Mouse (Mus musculus) heart, embryonic 11.5 days (tissue): Measurements from ENCODE around the gene Rnf217. TPM values are rescaled to one million over a fixed set of nuclear protein-coding genes. Genes with fewer than 3 reads are reported as not detected.

ENCODE experiments used
- ATAC-seq: fragments of 200-750 bp; cut with Nextera tagmentation; replicated peaks from 2 replicates; pipeline ENCODE4 v1.8.0; 2017; ENCODE audit warnings: moderate library complexity; ENCODE audit not compliant: insufficient number of reproducible peaks, low FRiP score, low TSS enrichment
- H3K27ac ChIP-seq: fragments of 300-500 bp; sonication (generic); 2 replicates; pipeline ENCODE4 v1.5.1; 2014; ENCODE audit warnings: mild to moderate bottlenecking, low read depth, low read length
- H3K27me3 ChIP-seq: fragments of 300-500 bp; sonication (generic); 2 replicates; pipeline ENCODE4 v1.6.1; 2014; ENCODE audit warnings: mild to moderate bottlenecking, low read length, mixed read lengths; ENCODE audit not compliant: control insufficient read depth, insufficient read depth
- H3K36me3 ChIP-seq: fragments of 300-500 bp; sonication (generic); 2 replicates; pipeline ENCODE4 v1.6.1; 2014; ENCODE audit warnings: mild to moderate bottlenecking, low read length, moderate library complexity, mixed read lengths; ENCODE audit not compliant: control insufficient read depth, insufficient read depth
- H3K4me1 ChIP-seq: fragments of 300-500 bp; sonication (generic); 2 replicates; pipeline ENCODE4 v1.6.1; 2014; ENCODE audit warnings: low read length; ENCODE audit not compliant: control insufficient read depth, insufficient read depth
- H3K4me2 ChIP-seq: fragments of 300-500 bp; sonication (generic); 2 replicates; pipeline ENCODE4 v1.6.1; 2014; ENCODE audit warnings: mild to moderate bottlenecking, moderate library complexity
- H3K4me3 ChIP-seq: fragments of 300-500 bp; sonication (generic); 2 replicates; pipeline ENCODE4 v1.5.1; 2014; ENCODE audit warnings: low read depth, low read length
- H3K9ac ChIP-seq: fragments of 300-500 bp; sonication (generic); 2 replicates; pipeline ENCODE4 v1.6.1; 2014; ENCODE audit warnings: mild to moderate bottlenecking, low read depth, low read length, moderate library complexity
- H3K9me3 ChIP-seq: fragments of 300-500 bp; sonication (generic); replicated peaks from 2 replicates; pipeline ENCODE4 v1.6.1; 2016; ENCODE audit warnings: low read length; ENCODE audit not compliant: control insufficient read depth
- WGBS: fragments of 180-500 bp; shearing (Covaris S2); extraction: QIAGEN DNeasy Blood & Tissue Kit; methylation state at CpG from one replicate; pipeline ENCODE4 v1.1.7; 2014; ENCODE audit not compliant: insufficient replicate concordance; 5-methylcytosine and 5-hydroxymethylcytosine counted together
- polyA plus RNA-seq: library from polyadenylated mRNA; unstranded; fragments of >200 nt; fragmentation: Nextera tagmentation; extraction: Ambion mirVana; gene quantifications from 2 replicates; pipeline ENCODE4 v1.2.1, GENCODE M21; 2014

Rnf217 gene
- polyA plus RNA-seq, 1 experiment from 2014 or later, result 1.6 TPM

DNA sequence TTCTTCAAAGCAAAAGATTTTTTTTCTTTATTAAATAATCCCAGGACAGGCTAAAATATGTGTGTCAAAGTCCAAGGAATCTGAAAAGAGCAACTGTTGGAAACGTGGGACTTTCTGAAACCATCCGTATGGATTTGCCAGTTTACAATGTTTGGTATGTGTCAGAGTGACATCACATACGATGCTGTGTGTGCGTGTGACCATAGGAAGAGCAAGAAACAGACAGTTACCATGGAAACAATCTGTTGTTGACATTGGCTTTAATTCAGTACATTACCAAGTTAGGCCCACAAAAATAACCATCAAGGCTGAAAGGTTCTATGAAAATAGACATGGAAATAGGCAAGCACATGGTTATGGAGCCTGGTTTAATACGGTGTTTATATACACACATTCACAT is 107.3 kb downstream of the Rnf217 start:
- H3K4me3 ChIP-seq, result no peak overlapping the region
- H3K9me3 ChIP-seq, result no peaks in the 10 kb centered on the region
- H3K27ac ChIP-seq, result no peak overlapping the region
- no peaks in the 10 kb centered on the region for H3K36me3 ChIP-seq
- H3K9ac ChIP-seq, result no peak overlapping the region
- ATAC-seq, result no peak
- no peak overlapping the region for H3K4me2 ChIP-seq
- WGBS, result 64% methylated on average over 5 of the region's 5 CpGs
- no peaks in the 10 kb centered on the region for H3K27me3 ChIP-seq
- no peaks in the 10 kb centered on the region for H3K4me1 ChIP-seq

- H3K4me2 ChIP-seq, result no peak overlapping the region
- H3K36me3 ChIP-seq, result no peaks in the 10 kb centered on the region
- no peak overlapping the region for H3K9ac ChIP-seq
- no peak overlapping the region for H3K27ac ChIP-seq
- H3K9me3 ChIP-seq, result no peaks in the 10 kb centered on the region
- H3K4me1 ChIP-seq, result no peaks in the 10 kb centered on the region
- no peak for ATAC-seq
- H3K4me3 ChIP-seq, result no peak overlapping the region
- WGBS, result 83% methylated on average over 2 of the region's 2 CpGs
- H3K27me3 ChIP-seq, result no peaks in the 10 kb centered on the region
Observed at GRCm38 (mm10) chr10:31496931-31497330, 112.1 kb downstream of the Rnf217 start.

DNA sequence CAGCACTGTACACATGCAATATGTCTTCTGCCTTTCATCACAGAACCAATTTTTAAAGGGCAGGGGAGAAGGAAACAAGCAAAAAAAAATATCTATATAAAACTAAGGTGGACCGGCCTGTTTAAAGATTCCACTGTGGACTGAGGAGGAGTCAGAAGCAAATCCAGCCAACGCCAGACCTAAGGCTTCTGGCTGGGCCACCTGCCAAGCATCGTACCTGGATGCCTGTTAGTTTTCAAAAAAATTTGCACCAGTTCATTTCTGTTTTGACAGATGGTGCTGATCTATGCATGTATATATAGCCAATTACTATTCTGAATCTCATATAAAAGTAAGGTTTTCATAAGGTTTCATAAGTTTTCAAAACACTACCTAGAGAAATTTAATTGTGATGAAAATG is 113.2 kb downstream of the Rnf217 start:
- H3K27me3 ChIP-seq, result no peaks in the 10 kb centered on the region
- no peak overlapping the region for H3K27ac ChIP-seq
- H3K9me3 ChIP-seq, result no peaks in the 10 kb centered on the region
- H3K4me2 ChIP-seq, result no peak overlapping the region
- WGBS, result 75% methylated on average over 3 of the region's 3 CpGs
- H3K4me1 ChIP-seq, result no peaks in the 10 kb centered on the region
- H3K4me3 ChIP-seq, result no peak overlapping the region
- no peak overlapping the region for H3K9ac ChIP-seq
- no peak for ATAC-seq
- H3K36me3 ChIP-seq, result no peaks in the 10 kb centered on the region

DNA sequence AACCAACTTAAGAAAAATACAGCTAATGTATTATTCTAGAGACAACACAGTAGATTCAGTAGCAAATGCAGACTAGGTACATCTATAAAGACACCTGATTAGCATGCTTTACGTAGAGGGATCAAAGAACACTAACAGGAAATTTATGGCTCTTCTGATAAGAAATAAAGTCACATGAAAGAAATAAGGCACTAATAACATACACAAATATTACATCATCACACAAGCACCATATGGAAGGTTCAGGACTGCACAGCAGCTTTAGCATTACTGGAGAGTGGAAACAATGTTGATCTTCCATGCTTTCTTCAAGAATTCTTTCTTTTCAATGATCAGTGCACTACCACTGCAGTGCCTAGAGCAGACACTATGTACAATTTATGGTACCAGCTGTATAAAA is 114.7 kb downstream of the Rnf217 start:
- 82% methylated on average over 1 of the region's 1 CpGs for WGBS
- Histone ChIP-seq H3K4me3 (no peak overlapping the region), H3K27ac (no peak overlapping the region), H3K27me3 (no peaks in the 10 kb centered on the region), H3K9me3 (peaks cover 4% of the 10 kb centered on the region; the same call in 1 of the 2 replicates), H3K4me2 (no peak overlapping the region), H3K36me3 (peaks cover 2% of the 10 kb centered on the region; the same call in 1 of the 2 replicates), H3K9ac (no peak overlapping the region), H3K4me1 (no peaks in the 10 kb centered on the region)
- no peak for ATAC-seq

- no peaks in the 10 kb centered on the region for H3K27me3 ChIP-seq
- H3K4me2 ChIP-seq, result no peak overlapping the region
- no peaks in the 10 kb centered on the region for H3K4me1 ChIP-seq
- ATAC-seq, result 0 out of 2 replicates have a peak, but pooled peaks have one; percentile 31
- H3K4me3 ChIP-seq, result no peak overlapping the region
- 49% methylated on average over 10 of the region's 10 CpGs for WGBS
- H3K36me3 ChIP-seq, result no peaks in the 10 kb centered on the region
- no peak overlapping the region for H3K27ac ChIP-seq
- H3K9ac ChIP-seq, result no peak overlapping the region
- H3K9me3 ChIP-seq, result no peaks in the 10 kb centered on the region
Observed at GRCm38 (mm10) chr10:31467043-31467898, 141.7 kb downstream of the Rnf217 start.

DNA sequence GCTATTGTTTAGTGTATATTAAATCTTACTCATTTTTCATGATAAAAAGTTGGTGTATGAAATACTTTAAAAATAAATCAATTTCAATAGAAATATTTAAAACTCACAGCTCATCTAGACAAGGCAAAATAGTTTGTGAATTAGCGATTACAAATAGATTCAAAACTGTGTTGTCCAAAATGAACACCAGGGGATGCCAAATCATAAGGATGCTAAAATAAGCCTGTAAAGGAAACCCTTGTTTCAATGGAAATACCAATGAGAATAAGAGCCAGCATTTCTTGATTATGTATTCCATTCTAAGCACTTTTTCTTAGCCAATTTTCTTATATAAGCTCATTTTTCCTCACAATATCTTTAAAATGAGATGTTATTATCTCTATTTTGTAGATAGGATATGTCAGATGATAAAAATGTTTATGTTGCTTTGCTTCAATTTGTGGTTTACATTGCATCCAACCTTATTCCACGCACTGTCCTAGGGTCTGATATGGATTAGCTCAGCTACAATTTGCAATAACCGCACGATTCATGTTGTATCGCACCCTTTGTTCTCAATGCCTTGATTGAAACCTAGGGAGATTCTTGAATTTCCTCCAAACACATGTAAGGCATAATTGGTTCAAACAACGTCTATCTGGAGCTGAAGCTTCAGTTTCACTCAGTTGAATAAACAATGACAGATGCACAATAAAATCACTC is 143.0 kb downstream of the Rnf217 start:
- no peak overlapping the region for H3K27ac ChIP-seq
- H3K4me2 ChIP-seq, result no peak overlapping the region
- no peak overlapping the region for H3K4me3 ChIP-seq
- H3K9me3 ChIP-seq, result no peaks in the 10 kb centered on the region
- no peaks in the 10 kb centered on the region for H3K4me1 ChIP-seq
- H3K9ac ChIP-seq, result no peak overlapping the region
- no peaks in the 10 kb centered on the region for H3K36me3 ChIP-seq
- no peaks in the 10 kb centered on the region for H3K27me3 ChIP-seq
- ATAC-seq, result no peak
- 78% methylated on average over 6 of the region's 6 CpGs for WGBS

DNA sequence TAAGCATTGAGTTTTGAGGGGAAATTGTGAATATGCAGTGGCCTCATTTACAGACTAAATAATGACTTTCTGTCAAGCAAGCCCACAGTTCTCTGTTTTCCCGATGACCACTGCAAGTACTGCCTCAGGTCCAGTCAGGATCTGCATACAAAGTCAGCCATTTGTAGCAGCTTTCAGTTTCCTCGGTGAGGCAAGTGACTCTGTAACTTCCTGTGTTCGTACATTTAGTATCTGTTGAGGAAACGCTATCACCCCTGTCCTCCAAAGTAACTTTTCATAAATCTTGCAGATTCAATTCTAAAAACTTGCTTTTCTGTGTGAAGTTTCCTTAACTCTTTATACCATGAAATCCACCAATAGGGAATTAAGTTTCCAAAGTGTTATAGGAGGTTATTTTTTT is 143.6 kb downstream of the Rnf217 start:
- H3K4me3 ChIP-seq, result no peak overlapping the region
- H3K9ac ChIP-seq, result no peak overlapping the region
- ATAC-seq, result no peak
- no peak overlapping the region for H3K4me2 ChIP-seq
- WGBS, result 57% methylated on average over 4 of the region's 4 CpGs
- no peaks in the 10 kb centered on the region for H3K27me3 ChIP-seq
- H3K4me1 ChIP-seq, result no peaks in the 10 kb centered on the region
- no peak overlapping the region for H3K27ac ChIP-seq
- H3K36me3 ChIP-seq, result no peaks in the 10 kb centered on the region
- no peaks in the 10 kb centered on the region for H3K9me3 ChIP-seq

DNA sequence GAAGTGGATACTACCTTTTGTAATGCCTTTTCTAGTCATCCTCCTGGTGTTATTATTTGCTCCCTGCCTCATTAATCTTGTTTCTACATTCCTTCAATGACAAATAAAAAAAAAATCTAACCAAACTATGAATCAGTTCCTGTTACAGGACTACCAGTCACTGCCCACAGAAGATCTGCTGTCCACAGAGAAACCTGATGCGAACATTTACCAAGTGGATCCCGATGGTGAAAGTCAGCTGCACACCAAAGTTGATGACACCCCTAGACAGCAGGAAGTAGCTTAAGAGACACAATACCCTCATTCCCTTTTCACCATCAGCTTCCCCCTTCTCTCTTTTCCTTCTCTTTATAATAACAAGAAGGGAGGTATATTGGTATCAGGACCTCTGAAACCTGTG is 145.9 kb downstream of the Rnf217 start:
- no peak overlapping the region for H3K4me2 ChIP-seq
- whole genome bisulfite sequencing, result 92% methylated on average over 2 of the region's 2 CpGs
- H3K36me3 ChIP-seq, result no peaks in the 10 kb centered on the region
- ATAC-seq, result no peak
- H3K9ac ChIP-seq, result no peak overlapping the region
- no peak overlapping the region for H3K27ac ChIP-seq
- H3K4me3 ChIP-seq, result no peak overlapping the region
- H3K27me3 ChIP-seq, result no peaks in the 10 kb centered on the region
- no peaks in the 10 kb centered on the region for H3K4me1 ChIP-seq
- no peaks in the 10 kb centered on the region for H3K9me3 ChIP-seq
